Mouse (Mus musculus) thymus, postnatal 0 days (tissue): ENCODE results near the gene Fbxw24. TPM values are rescaled to one million over a fixed set of nuclear protein-coding genes. Genes with fewer than 3 reads are reported as not detected.
"Not testable (repeated sequence)": the region's sequence is repeated elsewhere in the genome, so short reads cannot be mapped to it uniquely, and the experiment has no call there.

ENCODE experiments used
- DNase-seq: peaks from one replicate; pipeline ENCODE4 v3.0.0-alpha.2; 2015; ENCODE audit warnings: low spot score
- polyA plus RNA-seq: library from polyadenylated mRNA; unstranded; fragments of >200 nt; fragmentation: Nextera tagmentation; extraction: Ambion mirVana; gene quantifications from 2 replicates; pipeline ENCODE4 v1.2.1, GENCODE M21; 2015

Gene Fbxw24
- 0.08 TPM in 1 of 2 replicates, not detected in the other for polyA plus RNA-seq

DNA sequence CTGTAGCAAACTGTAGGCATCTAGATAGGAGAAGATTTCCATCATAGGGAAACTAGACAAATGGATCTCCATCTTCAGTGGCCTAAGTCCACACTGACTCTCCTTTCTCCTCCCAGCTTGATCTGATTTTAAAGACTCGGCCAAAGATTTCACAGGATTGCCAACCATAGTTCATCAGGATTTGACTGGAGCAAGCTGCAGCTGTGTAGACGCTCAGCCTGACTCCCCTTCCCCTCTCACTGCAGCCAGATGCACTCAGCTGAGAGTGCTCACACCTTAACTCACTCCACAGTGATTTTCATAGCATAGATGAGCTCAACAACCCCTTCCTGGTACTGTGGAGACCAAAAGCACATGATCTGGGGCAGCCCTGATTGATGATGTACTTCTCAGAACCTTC lies at the start of gene Fbxw24:
Gene Fbxw24, minus strand, starts transcription at position 101 of the 400 bp plus-strand sequence.
- not testable (repeated sequence) for DNase-seq

DNA sequence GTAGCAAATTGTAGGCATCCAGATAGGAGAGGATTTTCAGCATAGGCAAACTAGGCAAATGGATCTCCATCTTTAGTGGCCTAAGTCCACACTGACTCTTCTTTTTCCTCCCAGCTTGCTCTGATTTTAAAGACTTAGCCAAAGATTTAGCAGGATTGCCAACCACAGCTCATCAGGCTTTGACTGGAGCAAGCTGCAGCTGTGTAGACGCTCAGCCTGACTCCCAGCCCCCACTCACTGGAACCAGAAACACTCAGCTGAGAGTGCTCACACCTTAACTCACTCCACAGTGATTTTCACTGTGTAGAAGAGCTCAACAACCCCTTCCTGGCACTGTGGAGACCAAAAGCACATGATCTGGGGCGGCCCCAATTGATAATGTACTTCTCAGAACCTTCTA lies 38.7 kb upstream of the Fbxw24 start, which contains the start of gene Fbxw25:
Gene Fbxw25, minus strand, starts transcription at position 101 of the 400 bp plus-strand sequence.
- DNase-seq = not testable (repeated sequence)

DNA sequence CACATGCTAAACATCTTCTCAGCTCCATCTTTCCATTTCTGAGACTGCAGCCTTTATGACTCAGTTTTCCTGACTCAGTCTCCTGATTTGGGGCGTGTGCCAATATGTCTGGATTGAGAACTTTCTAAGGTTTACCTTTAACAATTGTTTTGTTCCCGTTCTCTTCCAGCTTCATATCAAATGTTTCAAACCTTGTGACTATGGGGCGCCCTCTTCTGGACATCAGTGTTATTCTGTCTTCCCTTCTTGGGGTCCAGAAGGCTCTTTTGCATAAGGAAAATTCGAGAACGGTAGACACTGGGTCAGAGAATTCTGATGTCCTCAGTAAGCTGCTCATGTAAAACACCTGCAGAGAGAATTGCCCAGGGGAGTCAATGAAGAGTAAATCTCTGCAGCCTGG lies 19.0 kb downstream of the Fbxw24 start:
- not testable (repeated sequence) for DNase-seq

DNA sequence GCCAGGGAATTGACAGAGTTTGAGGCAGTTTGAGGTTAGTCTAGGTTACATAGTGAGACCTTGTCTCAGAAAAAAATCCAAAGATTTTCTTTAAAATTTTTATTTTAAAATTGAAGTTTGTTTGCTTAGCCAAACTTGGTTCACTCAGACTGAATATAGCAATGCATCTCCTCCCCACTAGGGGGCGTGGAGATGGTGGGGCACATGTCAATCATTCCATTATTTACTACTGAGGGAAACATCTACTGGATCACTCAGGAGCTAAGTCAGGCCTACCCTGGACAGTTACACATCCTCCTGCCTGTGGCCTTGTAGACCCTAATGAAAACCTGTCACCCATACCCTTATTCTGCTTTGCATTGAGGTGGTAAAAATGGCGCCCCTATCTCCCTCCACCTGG lies 23.7 kb downstream of the Fbxw24 start:
- not testable (repeated sequence) for DNase-seq

DNA sequence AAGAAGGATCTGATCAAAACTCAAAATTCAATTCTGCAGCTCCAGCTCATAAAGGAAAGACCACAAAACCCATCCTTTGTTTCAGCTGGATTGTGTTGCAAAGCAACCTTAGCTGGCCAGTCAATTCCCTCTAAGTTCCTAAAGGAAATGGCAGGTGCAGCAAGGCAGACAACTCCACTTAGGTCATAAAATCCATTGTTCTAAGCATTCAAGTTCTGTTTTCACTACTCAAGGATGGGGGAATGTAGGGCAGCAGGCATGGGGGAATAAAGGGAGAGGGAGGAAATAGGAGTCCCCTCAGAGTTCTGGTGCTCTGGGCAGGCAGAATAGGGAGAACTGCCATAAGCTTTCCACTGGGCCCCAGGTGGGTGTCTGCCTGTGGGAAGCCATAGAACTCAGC lies 28.6 kb downstream of the Fbxw24 start:
- DNase-seq = no peak

DNA sequence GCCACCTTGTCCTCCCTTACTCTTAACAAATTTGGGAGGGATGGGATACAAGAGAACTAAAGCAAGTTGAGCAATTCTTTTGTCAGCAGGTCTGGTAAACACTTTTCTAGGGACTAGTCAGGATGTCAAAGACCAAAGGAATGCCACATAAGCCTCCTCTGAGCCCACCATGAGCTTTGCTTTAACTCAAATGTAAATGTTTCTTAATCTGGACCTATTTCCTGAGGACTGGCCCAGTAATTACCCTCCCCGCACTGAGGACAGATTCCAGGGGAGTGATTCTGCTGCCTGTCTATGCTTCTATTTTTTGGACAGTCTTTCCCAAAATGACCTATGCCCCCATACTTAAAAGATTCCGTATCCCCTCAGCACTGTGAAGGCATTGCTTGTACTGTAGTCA lies 31.0 kb downstream of the Fbxw24 start:
- DNase-seq = no peak

DNA sequence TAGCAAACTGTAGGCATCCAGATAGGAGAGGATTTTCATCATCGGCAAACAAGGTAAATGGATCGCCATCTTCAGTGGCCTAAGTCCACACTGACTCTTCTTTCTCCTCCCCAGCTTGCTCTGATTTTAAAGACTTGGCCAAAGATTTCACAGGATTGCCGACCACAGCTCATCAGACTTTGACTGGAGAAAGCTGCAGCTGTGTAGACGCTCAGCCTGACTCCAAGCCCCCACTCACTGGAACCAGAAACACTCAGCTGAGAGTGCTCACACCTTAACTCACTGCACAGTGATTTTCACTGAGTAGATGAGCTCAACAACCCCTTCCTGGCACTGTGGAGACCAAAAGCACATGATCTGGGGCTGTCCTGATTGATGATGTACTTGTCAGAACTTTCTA lies 57.7 kb downstream of the Fbxw24 start, which contains the start of gene Fbxw15:
Gene Fbxw15, minus strand, starts transcription at position 101 of the 400 bp plus-strand sequence.
- DNase-seq = not testable (repeated sequence)

DNA sequence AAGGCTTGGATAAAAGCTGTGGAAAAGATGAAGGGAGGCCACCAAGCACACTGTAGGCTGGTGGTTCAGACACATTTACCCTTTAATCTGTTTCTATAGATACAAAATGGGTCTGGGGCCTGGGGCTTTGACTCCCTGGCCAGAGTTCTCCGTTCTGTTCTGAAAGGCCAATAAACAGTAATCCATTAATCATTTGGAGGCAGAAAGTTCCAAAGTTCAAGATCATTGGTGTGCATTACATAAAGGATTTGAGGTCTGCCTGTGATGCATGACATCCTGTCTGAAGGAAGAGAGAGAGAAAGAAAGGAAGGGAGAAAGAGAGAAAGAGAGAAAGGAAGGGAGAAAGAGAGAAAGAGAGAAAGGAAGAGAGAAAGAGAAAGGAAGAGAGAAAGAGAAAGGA lies 60.3 kb downstream of the Fbxw24 start:
- no peak for DNase-seq

DNA sequence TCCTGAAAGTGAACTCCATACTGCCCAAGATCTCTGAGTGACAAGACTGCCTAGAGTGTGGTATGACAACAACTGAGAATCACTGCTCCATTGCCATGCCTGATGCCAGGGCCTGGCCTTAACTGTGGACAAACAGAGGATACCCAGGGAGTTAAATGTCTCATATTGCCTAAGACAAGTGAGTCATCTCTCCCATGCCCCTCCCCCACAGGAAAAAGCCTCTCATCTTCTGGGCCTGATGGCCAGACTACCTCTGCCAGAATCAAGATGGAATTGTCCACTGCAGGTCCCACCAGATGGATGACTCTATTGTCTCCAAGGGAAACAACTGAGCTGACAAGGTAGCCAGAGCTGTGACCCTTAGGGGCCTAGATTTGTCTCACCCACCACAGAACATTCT lies 63.8 kb downstream of the Fbxw24 start:
- DNase-seq = not testable (repeated sequence)

DNA sequence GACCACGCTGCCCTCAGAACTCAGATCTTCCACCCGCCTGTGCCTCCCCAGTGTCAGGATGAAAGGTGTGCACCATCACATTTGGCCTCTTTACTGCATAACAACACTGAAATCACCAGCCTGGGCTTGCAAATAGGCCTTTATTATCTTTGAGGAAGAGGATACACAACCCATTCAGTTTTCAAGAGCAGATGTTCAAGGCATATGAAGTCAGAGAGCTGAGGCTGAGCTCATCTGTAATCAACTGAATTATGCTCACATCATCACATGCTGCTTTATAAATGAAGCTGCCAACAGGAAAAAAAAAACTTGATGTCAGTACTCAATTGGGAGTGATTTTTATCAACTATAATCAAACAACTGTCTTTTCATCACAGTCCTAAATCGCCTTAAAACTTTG lies 73.4 kb downstream of the Fbxw24 start:
- no peak for DNase-seq

Other genes with a start within 250 kb of the Fbxw24 start
- not detected in 2 replicates for gene Fbxw22, start 221.8 kb downstream of the Fbxw24 start, polyA plus RNA-seq
- gene Fbxw16, start 176.9 kb downstream of the Fbxw24 start, polyA plus RNA-seq = not detected in 2 replicates
- not detected in 2 replicates for gene Fbxw19, start 130.2 kb downstream of the Fbxw24 start, polyA plus RNA-seq
- gene Fbxw15, start 57.8 kb downstream of the Fbxw24 start, polyA plus RNA-seq = not detected in 2 replicates
- not detected in 2 replicates for gene Fbxw25, start 38.6 kb upstream of the Fbxw24 start, polyA plus RNA-seq
- not detected in 2 replicates for gene Fbxw18, start 76.6 kb upstream of the Fbxw24 start, polyA plus RNA-seq
- gene Fbxw26, start 120.0 kb upstream of the Fbxw24 start, polyA plus RNA-seq = not detected in 2 replicates
- not detected in 2 replicates for gene Fbxw27, start 164.6 kb upstream of the Fbxw24 start, polyA plus RNA-seq
- gene Spink8, start 186.2 kb upstream of the Fbxw24 start, polyA plus RNA-seq = 0.81 TPM in 1 of 2 replicates, not detected in the other
- gene Nme6, start 206.7 kb upstream of the Fbxw24 start, polyA plus RNA-seq = 40.9 and 43.0 TPM in 2 replicates
- gene Camp, start 223.6 kb upstream of the Fbxw24 start, polyA plus RNA-seq = 2.5 and 5.1 TPM in 2 replicates
- 27.7 and 30.8 TPM in 2 replicates for gene Cdc25a, start 249.5 kb upstream of the Fbxw24 start, polyA plus RNA-seq